Mouse (Mus musculus): ENCODE measurements around the gene Tpst2.

The Tpst2 gene

GRCm38 (mm10) chr5:112276267-112276873 lies at the start of gene Tpst2:
Gene Tpst2, plus strand, starts transcription at chr5:112276691.
- DNase-seq: peak; percentile 100

- no peak for DNase-seq
Observed at GRCm38 (mm10) chr5:112227354-112227753, 49.1 kb upstream of the Tpst2 start.

- DNase-seq: no peak
Observed at GRCm38 (mm10) chr5:112227898-112228239, 48.6 kb upstream of the Tpst2 start.

DNA sequence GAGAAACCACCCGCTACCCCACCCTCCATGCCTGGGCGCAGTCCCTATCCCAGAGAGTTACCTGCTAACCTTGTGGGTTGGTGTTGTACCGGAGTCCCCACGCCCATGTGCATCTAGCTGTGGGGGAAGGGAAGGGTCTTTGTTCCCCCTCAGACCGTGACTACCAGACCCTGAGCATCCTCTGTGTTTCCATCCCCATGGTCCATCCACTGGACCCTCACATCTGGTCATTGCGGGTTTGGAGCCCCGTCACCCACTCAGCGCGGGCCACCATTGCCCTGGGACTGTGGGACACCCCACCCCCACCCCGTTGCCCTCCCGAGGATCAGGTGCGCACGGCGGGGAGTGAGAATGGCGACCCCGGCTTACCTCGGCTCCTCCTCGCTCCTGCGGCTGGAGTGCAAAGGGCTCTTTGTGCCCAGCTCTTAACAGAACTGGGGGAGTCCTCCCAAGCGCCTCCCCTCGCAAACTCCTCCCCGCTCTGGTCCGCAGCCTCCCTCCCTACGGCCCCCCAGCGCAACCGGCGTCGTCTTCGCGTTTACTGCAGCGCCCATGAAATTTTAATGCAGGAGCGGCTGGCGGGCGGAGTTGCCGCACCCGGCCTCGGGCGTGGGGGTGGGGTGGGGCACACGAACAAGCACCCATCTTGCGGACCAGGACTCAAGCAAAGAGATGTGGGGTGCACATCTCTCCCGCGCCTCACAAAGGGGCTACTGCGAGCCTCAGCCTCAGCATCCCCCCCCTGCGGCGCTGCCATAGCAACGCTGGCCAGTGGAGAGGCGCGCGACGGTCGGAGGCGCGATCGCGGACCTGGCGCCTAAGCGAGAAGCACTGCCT lies 48.0 kb upstream of the Tpst2 start:
- DNase-seq: no peak

- DNase-seq: no peak
Observed at GRCm38 (mm10) chr5:112235806-112236205, 40.7 kb upstream of the Tpst2 start.

- DNase-seq: no peak
Observed at GRCm38 (mm10) chr5:112236631-112237030, 39.9 kb upstream of the Tpst2 start.

DNA sequence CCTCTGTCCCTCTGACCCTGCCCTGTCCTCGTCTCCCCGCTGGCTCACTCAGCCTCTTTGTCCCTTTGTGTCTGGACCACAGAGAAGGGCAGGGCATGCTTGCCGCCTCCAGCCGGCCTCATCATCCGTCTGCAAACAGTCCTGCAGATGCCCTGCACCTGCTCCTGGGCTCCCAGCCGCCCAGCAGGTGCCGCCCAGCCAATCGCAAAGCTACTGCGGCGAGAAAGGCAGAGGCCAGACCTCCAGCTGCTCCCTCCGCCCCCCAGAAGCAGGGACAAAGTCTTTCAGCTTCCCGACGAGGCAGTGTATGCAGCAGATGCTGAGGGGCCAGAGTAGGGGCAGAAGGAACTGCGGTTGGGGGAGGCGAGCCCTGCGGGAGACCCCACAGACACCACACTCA lies 39.1 kb upstream of the Tpst2 start:
- no peak for DNase-seq

- no peak for DNase-seq
Observed at GRCm38 (mm10) chr5:112237866-112238570, 38.5 kb upstream of the Tpst2 start.

GRCm38 (mm10) chr5:112238781-112239482 lies 37.6 kb upstream of the Tpst2 start:
- no peak for DNase-seq

DNA sequence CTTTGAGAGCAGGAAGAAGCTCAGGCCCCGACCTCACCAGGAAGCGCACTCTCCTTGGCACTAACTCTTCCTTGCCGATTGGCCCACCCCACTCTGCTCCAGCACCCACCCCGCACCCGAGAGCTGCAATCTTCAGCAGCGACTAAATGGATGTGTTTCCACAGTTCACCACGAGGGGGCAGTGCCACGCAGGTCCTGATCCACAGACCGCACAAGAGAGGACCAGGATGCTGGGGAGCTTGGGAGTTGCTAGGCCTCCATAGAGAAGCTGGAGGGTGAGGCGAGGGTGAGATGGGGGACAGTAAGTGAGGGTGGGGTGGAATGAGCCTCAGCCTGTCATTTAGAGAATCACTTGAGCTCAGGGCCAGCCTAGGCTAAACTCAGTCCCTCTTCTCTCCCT lies 35.7 kb upstream of the Tpst2 start:
- peak; percentile 94 for DNase-seq

DNA sequence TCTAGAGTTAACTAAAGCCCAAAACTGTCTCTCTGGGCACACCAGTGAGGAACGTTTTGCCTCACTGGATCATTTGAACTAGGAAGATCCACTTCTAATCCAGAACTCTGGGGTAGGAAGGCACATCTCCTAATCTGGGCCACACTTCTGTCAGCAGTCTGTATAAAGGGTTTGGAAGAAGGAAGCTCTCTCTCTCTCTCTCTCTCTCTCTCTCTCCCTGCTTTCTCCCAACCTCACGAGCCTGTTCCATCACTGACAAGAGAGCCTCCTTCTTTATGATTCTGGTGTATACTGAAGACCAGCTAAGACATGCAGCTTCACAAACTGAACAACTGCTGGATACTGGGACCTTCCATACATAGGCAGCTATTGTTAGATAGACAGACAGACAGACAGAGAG lies 34.6 kb upstream of the Tpst2 start:
- DNase-seq: no peak

GRCm38 (mm10) chr5:112242361-112242778 lies 34.1 kb upstream of the Tpst2 start:
- DNase-seq: no peak

GRCm38 (mm10) chr5:112243041-112243440 lies 33.5 kb upstream of the Tpst2 start:
- no peak for DNase-seq

DNA sequence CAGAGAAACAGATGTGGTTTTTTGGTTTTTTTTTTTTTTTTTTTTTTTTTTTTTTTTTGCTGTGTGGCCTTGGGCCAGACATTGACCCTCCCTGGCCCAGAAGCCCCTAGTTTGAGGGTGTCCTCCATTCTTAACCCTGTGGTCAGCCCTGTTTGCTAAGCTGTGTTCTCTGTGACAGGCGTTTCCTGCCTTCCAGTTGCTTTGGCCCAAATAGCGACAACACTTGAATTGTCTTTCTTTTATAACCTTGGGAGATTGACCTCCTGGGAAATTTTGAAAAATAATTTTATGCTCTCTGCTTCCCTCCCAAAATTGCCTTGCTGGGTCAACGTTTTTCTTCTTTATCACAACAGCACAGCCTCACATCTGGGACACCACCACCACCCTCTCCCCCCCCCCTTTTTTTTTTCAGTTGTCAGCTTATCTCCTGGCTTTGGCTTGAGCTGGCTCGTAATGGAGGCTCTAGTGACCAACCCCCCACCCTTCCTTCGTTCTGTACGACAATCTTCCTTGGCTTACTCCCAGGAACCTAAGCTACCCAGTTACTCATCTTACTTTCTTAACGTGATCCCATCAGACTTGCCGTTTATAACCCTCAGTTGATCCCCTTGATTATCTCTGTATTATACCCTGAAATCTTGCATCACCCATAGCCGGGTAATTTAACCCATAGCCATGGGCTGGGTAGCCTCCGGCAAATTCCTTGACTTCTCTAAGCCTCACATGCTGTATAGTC lies 32.8 kb upstream of the Tpst2 start:
- no peak for DNase-seq

DNA sequence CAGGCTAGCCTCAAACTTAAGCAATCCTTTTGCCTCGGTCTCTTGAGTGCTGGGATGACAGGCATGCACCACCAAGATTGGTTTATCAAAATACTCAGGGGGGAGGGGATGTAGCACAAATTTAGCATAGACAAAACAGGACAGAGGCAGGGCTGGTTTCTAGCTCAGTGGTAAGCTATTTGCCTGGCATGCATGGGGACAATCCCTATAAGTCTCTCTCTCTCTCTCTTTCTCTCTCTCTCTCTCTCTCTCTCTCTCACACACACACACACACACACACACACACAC lies 32.3 kb upstream of the Tpst2 start:
- no peak for DNase-seq

DNA sequence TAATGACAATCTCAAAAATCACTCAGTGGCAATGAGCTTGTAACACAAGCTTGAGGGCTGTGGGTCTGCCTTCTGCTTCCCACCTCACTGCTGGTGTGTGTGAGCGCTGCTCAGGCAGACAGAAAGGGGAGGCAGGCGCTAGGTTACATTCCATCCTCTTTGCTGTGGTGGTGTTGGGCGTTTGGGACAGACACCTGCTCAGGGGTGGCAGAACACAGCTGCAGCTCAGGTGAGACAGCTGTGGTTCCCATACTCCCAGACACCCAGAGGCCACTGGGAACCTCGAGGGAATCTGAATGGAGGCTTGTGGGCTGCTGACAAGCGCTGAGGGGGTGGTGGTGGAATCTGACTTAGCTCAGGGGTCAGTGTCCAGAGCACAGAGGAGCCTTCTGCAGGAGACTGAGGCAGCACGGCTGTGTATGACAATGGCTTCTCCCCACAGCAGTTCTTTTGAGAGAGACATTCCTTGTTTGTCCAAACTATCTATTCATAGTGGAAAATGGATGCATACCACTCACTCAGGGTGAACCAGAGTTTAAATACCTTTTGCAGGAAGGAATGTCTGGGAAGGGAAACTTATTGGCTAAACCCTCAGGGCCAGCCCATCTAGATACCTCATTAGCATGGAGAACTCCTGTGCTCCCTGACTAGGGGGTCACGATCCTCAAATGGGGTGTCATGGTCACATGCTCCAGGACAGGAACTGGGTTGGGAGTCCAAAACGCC lies 31.4 kb upstream of the Tpst2 start:
- DNase-seq: no peak

GRCm38 (mm10) chr5:112247399-112247798 lies 29.1 kb upstream of the Tpst2 start:
- DNase-seq: no peak

GRCm38 (mm10) chr5:112249106-112249505 lies 27.4 kb upstream of the Tpst2 start:
- DNase-seq: no peak

- no peak for DNase-seq
Observed at GRCm38 (mm10) chr5:112252400-112252799, 24.1 kb upstream of the Tpst2 start, which contains the start of gene Cryba4. Gene Cryba4, minus strand, starts transcription at chr5:112252518.

GRCm38 (mm10) chr5:112253169-112253568 lies 23.3 kb upstream of the Tpst2 start:
- no peak for DNase-seq

- peak; percentile 74 for DNase-seq
Observed at GRCm38 (mm10) chr5:112254282-112254806, 22.1 kb upstream of the Tpst2 start.

DNA sequence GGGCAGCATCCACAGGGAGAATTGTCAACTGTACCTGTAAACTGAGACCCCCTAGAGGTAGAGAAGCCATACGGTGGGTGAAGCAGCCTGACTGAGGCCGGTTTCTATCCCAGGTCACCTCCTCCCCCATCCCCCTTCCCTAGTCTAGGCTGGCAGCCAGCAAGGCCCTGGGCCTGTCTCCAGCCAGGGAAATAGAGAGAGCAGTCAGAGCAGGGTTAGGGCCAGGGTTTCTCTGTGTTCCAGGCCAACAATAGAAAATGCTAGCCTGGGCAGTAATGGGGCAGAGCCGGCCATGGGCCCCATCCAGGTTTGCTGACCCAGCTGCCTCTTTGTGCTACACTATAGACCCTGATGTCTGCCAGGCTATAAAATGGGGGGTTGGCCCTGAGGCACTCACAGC lies 21.1 kb upstream of the Tpst2 start, which contains the start of gene Crybb1:
Crybb1 (plus strand) TSS at position 390 of the 400 bp plus-strand sequence.
- peak; percentile 95 for DNase-seq
